Comparison of ENCODE assay signal across 8 mouse cellular contexts in the genomic region with DNA sequence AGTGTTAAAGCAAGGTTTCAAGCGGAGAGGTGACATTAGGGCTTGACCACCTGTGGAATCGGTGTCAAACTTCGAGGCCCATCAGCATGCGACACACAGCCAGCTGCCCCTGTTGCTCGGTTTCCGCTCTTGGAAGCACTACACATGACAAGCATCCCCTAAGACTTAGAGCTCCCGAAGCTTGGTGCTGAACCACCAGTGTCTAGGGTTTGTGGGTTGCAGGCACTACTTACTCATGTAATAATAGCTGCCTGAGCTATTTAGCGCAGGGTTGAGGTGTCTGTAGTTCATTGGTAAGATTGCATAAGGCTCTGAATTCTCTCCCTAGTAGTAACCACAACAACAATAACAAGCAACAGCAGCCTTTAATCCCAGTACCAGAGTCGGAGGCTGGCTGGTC. TPM values are rescaled to one million over a fixed set of nuclear protein-coding genes. Genes with fewer than 3 reads are reported as not detected.
A peak's percentile ranks its signal among the peaks of the same experiment; 100 is the strongest.
DNase-seq lines count a peak whose midpoint lies in the region; ATAC-seq and TF ChIP-seq lines count a peak whose summit lies in the region.

No protein-coding gene starts in this region.

- H3K9ac ChIP-seq in forebrain, embryonic 16.5 days (replicated peaks; ENCODE audit: low read depth, low read length), result no peak overlapping the region
- peak overlapping the region; percentile 94 for H3K9ac ChIP-seq in liver, embryonic 16.5 days (ENCODE audit: low read depth, low read length)

- no peak overlapping the region for H3K27ac ChIP-seq in left cerebral cortex, adult 2 months
- H3K27ac ChIP-seq in forebrain, embryonic 16.5 days (ENCODE audit: low read length), result no peak overlapping the region
- no peak overlapping the region; the same call in 1 of the 2 replicates for H3K27ac ChIP-seq in liver, embryonic 16.5 days (ENCODE audit: low read length)

- no peaks in the 10 kb centered on the region for H3K36me3 ChIP-seq in forebrain, embryonic 16.5 days (ENCODE audit: control insufficient read depth, insufficient read depth)
- H3K36me3 ChIP-seq in liver, embryonic 16.5 days (ENCODE audit: control insufficient read depth, insufficient read depth), result no peaks in the 10 kb centered on the region

- POLR2A ChIA-PET in Patski (lab: Charles Lee), result interaction anchor here (0.6 to 0.7 kb wide), 2 partner anchors 74 to 89 kb away, joined by 3 read pairs; no protein-coding TSS in a partner anchor

- peak overlapping the region; percentile 67 for H3K4me2 ChIP-seq in forebrain, embryonic 16.5 days (ENCODE audit: low read length)
- peak overlapping the region; percentile 84 for H3K4me2 ChIP-seq in liver, embryonic 16.5 days (ENCODE audit: low read depth, low read length)

- CTCF ChIA-PET in Patski (lab: Charles Lee), result interaction anchor here (0.6 to 2.1 kb wide), 6 partner anchors 15 to 221 kb away, joined by 3 to 11 read pairs (median 4); no protein-coding TSS in a partner anchor

- WGBS in forebrain, embryonic 16.5 days, result 54% methylated on average over 9 of the region's 9 CpGs
- 41% methylated on average over 9 of the region's 9 CpGs for WGBS in liver, embryonic 16.5 days (ENCODE audit: insufficient replicate concordance)

- peak overlapping the region; percentile 100 for H3K4me3 ChIP-seq in left cerebral cortex, adult 2 months
- H3K4me3 ChIP-seq in forebrain, embryonic 16.5 days (replicated peaks; ENCODE audit: low read length), result peak overlapping the region; percentile 70
- H3K4me3 ChIP-seq in liver, embryonic 16.5 days (ENCODE audit: low read depth, low read length), result peak overlapping the region; percentile 93

- H3K9me3 ChIP-seq in forebrain, embryonic 16.5 days (ENCODE audit: control insufficient read depth, low read length), result no peaks in the 10 kb centered on the region
- no peaks in the 10 kb centered on the region for H3K9me3 ChIP-seq in liver, embryonic 16.5 days (replicated peaks; ENCODE audit: control insufficient read depth, low read length)

- intact Hi-C loops in left cerebral cortex, adult 2 months (cut with DNase I), result loop anchor here (2.0 kb wide), 1 partner anchor 203 kb away; no protein-coding TSS in a partner anchor
- intact Hi-C loops in left cerebral cortex, postnatal 36 days (cut with DNase I), result loop anchor here (5.0 kb wide), 1 partner anchor 87 kb away; a partner anchor contains a TSS

- peak; percentile 61 for ATAC-seq in Patski
- no peak for ATAC-seq in forebrain, embryonic 16.5 days
- no peak for ATAC-seq in liver, embryonic 16.5 days (ENCODE audit: low read depth)
- no peak for ATAC-seq in frontal cortex, adult (ENCODE audit: low TSS enrichment)

- DNase-seq in left cerebral cortex, adult 2 months (ENCODE audit: extremely low spot score in 1 of 2, low spot score in 2 of 2), result no peak
- no peak for DNase-seq in left cerebral cortex, postnatal 36 days (ENCODE audit: low spot score in 2 of 2)
- no peak for DNase-seq in Patski (ENCODE audit: low read depth, low spot score)
- no peak for DNase-seq in ovary, postnatal 36 days (ENCODE audit: low spot score)
- DNase-seq in urinary bladder, postnatal 14 days (ENCODE audit: low spot score), result no peak

- peaks cover 9% of the 10 kb centered on the region for H3K4me1 ChIP-seq in forebrain, embryonic 16.5 days (replicated peaks; ENCODE audit: control insufficient read depth, insufficient read depth, low read length)
- H3K4me1 ChIP-seq in liver, embryonic 16.5 days (ENCODE audit: control insufficient read depth, low read depth, low read length), result peaks cover 13% of the 10 kb centered on the region

- H3K27me3 ChIP-seq in Patski, result no peaks in the 10 kb centered on the region
- no peaks in the 10 kb centered on the region for H3K27me3 ChIP-seq in forebrain, embryonic 16.5 days (replicated peaks; ENCODE audit: control insufficient read depth, insufficient read depth, low read length)
- H3K27me3 ChIP-seq in liver, embryonic 16.5 days (ENCODE audit: control insufficient read depth, insufficient read depth, low read depth, low read length), result no peaks in the 10 kb centered on the region; the same call in 1 of the 2 replicates

- no peak for TF ChIP-seq CTCF in left cerebral cortex, adult 2 months (IDR thresholded peaks at IDR 0.05)
- no peak for TF ChIP-seq CTCF in Patski (IDR thresholded peaks at IDR 0.05)

- in situ Hi-C loops in Patski (cut with MboI; ENCODE audit: low pct_unique_long_range_greater_than_20kb), result no loop called here

RNA-seq across cellular contexts. Expression of a gene that starts 1.2 kb away (rescaled TPM):
- total RNA-seq in left cerebral cortex, adult 2 months (2021), result 10 to 100 TPM; 24.8 to 27.5 TPM
- 10 to 100 TPM; 17.6 to 29.2 TPM for total RNA-seq in left cerebral cortex, postnatal 36 days (2021)
- 28.6 TPM for polyA plus RNA-seq in Patski (2021)
- polyA plus RNA-seq in forebrain, embryonic 16.5 days (2015; fragmentation: Nextera tagmentation; extraction: Ambion mirVana), result 17.0 and 19.3 TPM in 2 replicates
- polyA plus RNA-seq in liver, embryonic 16.5 days (2015; fragmentation: Nextera tagmentation; extraction: Ambion mirVana), result 9.5 and 12.4 TPM in 2 replicates
